Comparison of ENCODE assay signal across 30 mouse cellular contexts in the genomic region with DNA sequence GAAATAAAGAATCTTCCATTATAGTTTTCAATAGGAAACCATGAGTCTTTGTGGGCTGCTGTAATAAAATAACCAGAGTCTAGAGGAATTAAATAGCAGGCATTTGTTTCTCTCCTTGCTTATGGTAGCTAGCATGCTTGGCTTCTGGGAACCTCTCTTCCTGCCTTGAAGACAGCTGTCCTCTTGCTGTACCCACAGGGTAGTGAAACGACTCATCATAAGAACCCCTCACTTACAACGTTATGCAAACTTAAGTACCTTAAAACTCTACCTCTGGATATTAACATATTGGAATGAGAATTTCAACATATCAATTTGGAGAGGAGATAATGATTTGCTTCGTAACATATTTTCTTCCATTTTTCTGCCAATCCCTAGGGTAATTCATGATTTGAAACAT. TPM values are rescaled to one million over a fixed set of nuclear protein-coding genes. Genes with fewer than 3 reads are reported as not detected.
"Had no signal": no experiment of that assay in that cellular context is flagged by ENCODE, and none has a peak within 500 bp of the region (broad histone marks: within the 10 kb centered on the region; RNA-seq: fewer than 3 reads in every experiment).

No protein-coding gene starts in this region.

- H3K4me3 ChIP-seq: embryonic facial prominence, embryonic 10.5 days; embryonic facial prominence, embryonic 12.5 days; embryonic facial prominence, embryonic 13.5 days; embryonic facial prominence, embryonic 15.5 days; erythroblast, embryonic 14.5 days; forebrain, embryonic 10.5 days; forebrain, embryonic 12.5 days; forebrain, embryonic 13.5 days; forebrain, embryonic 15.5 days; gastrocnemius, adult 2 months; heart, adult 2 months; heart, embryonic 10.5 days had no signal

- H3K9ac ChIP-seq: embryonic facial prominence, embryonic 12.5 days; embryonic facial prominence, embryonic 13.5 days; embryonic facial prominence, embryonic 15.5 days; forebrain, embryonic 12.5 days; forebrain, embryonic 13.5 days; forebrain, embryonic 15.5 days; forebrain, postnatal 0 days had no signal

- H3K4me2 ChIP-seq: embryonic facial prominence, embryonic 12.5 days; embryonic facial prominence, embryonic 13.5 days; embryonic facial prominence, embryonic 15.5 days; forebrain, embryonic 12.5 days; forebrain, embryonic 13.5 days; forebrain, embryonic 15.5 days had no signal

- H3K27me3 ChIP-seq: embryonic facial prominence, embryonic 12.5 days; embryonic facial prominence, embryonic 13.5 days; embryonic facial prominence, embryonic 15.5 days; forebrain, embryonic 12.5 days; forebrain, embryonic 13.5 days; forebrain, embryonic 15.5 days had no signal

- DNase-seq: cerebellum, adult 9-11 months; cerebellum, postnatal 10 days; cerebellum, postnatal 14 days; cerebellum, postnatal 25 days; cerebellum, postnatal 36 days; embryo, embryonic 11 days; forebrain, postnatal 0 days; gastrocnemius, adult 2 months; gastrocnemius, postnatal 10 days; gastrocnemius, postnatal 14 days; gastrocnemius, postnatal 25 days; gastrocnemius, postnatal 36 days; heart, adult 11 months; heart, adult 18-20 months; heart, adult 2 months had no signal

- H3K36me3 ChIP-seq: embryonic facial prominence, embryonic 10.5 days; embryonic facial prominence, embryonic 12.5 days; embryonic facial prominence, embryonic 13.5 days; embryonic facial prominence, embryonic 15.5 days; forebrain, embryonic 10.5 days; forebrain, embryonic 12.5 days; forebrain, embryonic 15.5 days; heart, embryonic 10.5 days had no signal

- H3K4me1 ChIP-seq: embryonic facial prominence, embryonic 10.5 days; embryonic facial prominence, embryonic 12.5 days; embryonic facial prominence, embryonic 13.5 days; embryonic facial prominence, embryonic 15.5 days; forebrain, embryonic 10.5 days; forebrain, embryonic 12.5 days; forebrain, embryonic 13.5 days; forebrain, embryonic 15.5 days; heart, embryonic 10.5 days had no signal

- H3K9me3 ChIP-seq: embryonic facial prominence, embryonic 10.5 days; embryonic facial prominence, embryonic 12.5 days; embryonic facial prominence, embryonic 13.5 days; embryonic facial prominence, embryonic 15.5 days; forebrain, embryonic 10.5 days; forebrain, embryonic 12.5 days; forebrain, embryonic 13.5 days; forebrain, embryonic 15.5 days; heart, embryonic 10.5 days had no signal

- H3K27ac ChIP-seq: embryonic facial prominence, embryonic 10.5 days; embryonic facial prominence, embryonic 12.5 days; embryonic facial prominence, embryonic 13.5 days; embryonic facial prominence, embryonic 15.5 days; forebrain, embryonic 10.5 days; forebrain, embryonic 12.5 days; forebrain, embryonic 13.5 days; forebrain, embryonic 15.5 days; gastrocnemius, adult 2 months; heart, adult 2 months; heart, embryonic 10.5 days had no signal

RNA-seq across cellular contexts. Expression of gene Tnfsf8, which starts 14.3 kb away (rescaled TPM):
- total RNA-seq: forebrain, postnatal 0 days; gastrocnemius, adult 18-20 months; gastrocnemius, adult 2 months; gastrocnemius, adult 8-10 months; gastrocnemius, postnatal 14 days; gastrocnemius, postnatal 25 days; gastrocnemius, postnatal 36 days; gastrocnemius, postnatal 4 days; heart, adult 2 months had no signal
- polyA plus RNA-seq: embryonic facial prominence, embryonic 10.5 days; embryonic facial prominence, embryonic 11.5 days; embryonic facial prominence, embryonic 12.5 days; embryonic facial prominence, embryonic 15.5 days; erythroblast, embryonic 14.5 days; forebrain, embryonic 10.5 days; forebrain, embryonic 11.5 days; forebrain, embryonic 12.5 days; forebrain, embryonic 13.5 days; heart, embryonic 10.5 days had no signal
